Mouse (Mus musculus) neural tube, embryonic 11.5 days (tissue): ENCODE results near the gene Taar1. TPM values are rescaled to one million over a fixed set of nuclear protein-coding genes. Genes with fewer than 3 reads are reported as not detected.

ENCODE experiments used
- ATAC-seq: fragments of 200-750 bp; cut with Nextera tagmentation; 2 replicates; pipeline ENCODE4 v1.8.0; 2017; ENCODE audit warnings: moderate number of reproducible peaks, mild to moderate bottlenecking, moderate TSS enrichment, moderate library complexity; ENCODE audit not compliant: insufficient read depth, low FRiP score, low TSS enrichment
- DNase-seq: peaks from one replicate; pipeline ENCODE4 v3.0.0-alpha.2; 2015; ENCODE audit warnings: low spot score
- H3K27ac ChIP-seq: fragments of 300-500 bp; sonication (generic); 2 replicates; pipeline ENCODE4 v1.5.1; 2014; ENCODE audit warnings: low read depth, mild to moderate bottlenecking, low read length
- H3K27me3 ChIP-seq: fragments of 300-500 bp; sonication (generic); 2 replicates; pipeline ENCODE4 v1.6.1; 2014; ENCODE audit warnings: mild to moderate bottlenecking, low read length, mixed read lengths; ENCODE audit not compliant: control insufficient read depth, insufficient read depth
- H3K36me3 ChIP-seq: fragments of 300-500 bp; sonication (generic); 2 replicates; pipeline ENCODE4 v1.6.1; 2014; ENCODE audit warnings: mild to moderate bottlenecking, low read length, moderate library complexity, mixed read lengths; ENCODE audit not compliant: control insufficient read depth, insufficient read depth
- H3K4me1 ChIP-seq: fragments of 300-500 bp; sonication (generic); 2 replicates; pipeline ENCODE4 v1.6.1; 2014; ENCODE audit warnings: low read length, mixed read lengths; ENCODE audit not compliant: control insufficient read depth, insufficient read depth
- H3K4me2 ChIP-seq: fragments of 300-500 bp; sonication (generic); 2 replicates; pipeline ENCODE4 v1.6.1; 2014; ENCODE audit warnings: low read depth, mild to moderate bottlenecking, moderate library complexity
- H3K4me3 ChIP-seq: fragments of 300-500 bp; sonication (generic); 2 replicates; pipeline ENCODE4 v1.5.1; 2014; ENCODE audit warnings: low read depth, low read length
- H3K9ac ChIP-seq: fragments of 300-500 bp; sonication (generic); 2 replicates; pipeline ENCODE4 v1.6.1; 2014; ENCODE audit warnings: mild to moderate bottlenecking, low read length
- H3K9me3 ChIP-seq: fragments of 300-500 bp; sonication (generic); 2 replicates; pipeline ENCODE4 v1.6.1; 2016; ENCODE audit warnings: low read length; ENCODE audit not compliant: control insufficient read depth
- WGBS: fragments of 180-500 bp; shearing (Covaris S2); extraction: QIAGEN DNeasy Blood & Tissue Kit; methylation state at CpG from one replicate; pipeline ENCODE4 v1.1.7; 2014; 5-methylcytosine and 5-hydroxymethylcytosine counted together
- polyA plus RNA-seq: library from polyadenylated mRNA; unstranded; fragments of >200 nt; fragmentation: Nextera tagmentation; extraction: Ambion mirVana; gene quantifications from 2 replicates; pipeline ENCODE4 v1.2.1, GENCODE M21; 2014

Taar1 gene
- polyA plus RNA-seq, 1 experiment from 2014 or later = not detected

- DNase-seq (no peak), ATAC-seq (no peak)
- H3K36me3 ChIP-seq = no peaks in the 10 kb centered on the region
- no peaks in the 10 kb centered on the region for H3K4me1 ChIP-seq
- H3K9ac ChIP-seq = no peak overlapping the region
- H3K27me3 ChIP-seq = no peaks in the 10 kb centered on the region
- H3K4me3 ChIP-seq = no peak overlapping the region
- 82% methylated on average over 3 of the region's 3 CpGs for WGBS
- H3K9me3 ChIP-seq = no peaks in the 10 kb centered on the region
- no peak overlapping the region for H3K4me2 ChIP-seq
- no peak overlapping the region for H3K27ac ChIP-seq
These were observed 2.3 kb downstream of the Taar1 start for GRCm38 (mm10) chr10:23922468-23922867.

GRCm38 (mm10) chr10:23923941-23924340 lies 3.8 kb downstream of the Taar1 start:
- 84% methylated on average over 2 of the region's 2 CpGs for WGBS
- Histone ChIP-seq H3K4me1 (no peaks in the 10 kb centered on the region), H3K4me3 (no peak overlapping the region), H3K9me3 (no peaks in the 10 kb centered on the region), H3K36me3 (no peaks in the 10 kb centered on the region), H3K4me2 (no peak overlapping the region), H3K27me3 (no peaks in the 10 kb centered on the region), H3K9ac (no peak overlapping the region), H3K27ac (no peak overlapping the region)
- no peak for DNase-seq
- no peak for ATAC-seq

DNA sequence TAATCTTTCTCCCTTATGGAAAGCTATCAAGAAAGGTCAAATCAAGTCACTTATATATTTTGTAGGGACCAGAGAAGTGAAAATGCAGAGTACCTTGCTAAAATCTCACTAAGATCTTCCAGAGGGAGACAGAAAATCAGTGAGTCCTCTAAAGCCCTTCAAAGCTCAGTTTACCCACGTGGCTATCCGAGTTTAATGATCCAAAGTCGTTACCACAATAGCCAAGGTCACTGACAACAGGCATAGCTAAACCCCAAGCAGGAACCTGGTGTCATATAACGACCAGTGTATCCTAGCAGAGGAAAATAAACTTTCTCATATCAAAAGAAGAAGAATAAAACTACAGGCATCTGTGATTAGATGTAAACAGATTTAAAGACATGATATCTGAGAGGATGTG lies 17.5 kb downstream of the Taar1 start:
- 42% methylated on average over 4 of the region's 4 CpGs for WGBS
- no peaks in the 10 kb centered on the region for H3K9me3 ChIP-seq

DNA sequence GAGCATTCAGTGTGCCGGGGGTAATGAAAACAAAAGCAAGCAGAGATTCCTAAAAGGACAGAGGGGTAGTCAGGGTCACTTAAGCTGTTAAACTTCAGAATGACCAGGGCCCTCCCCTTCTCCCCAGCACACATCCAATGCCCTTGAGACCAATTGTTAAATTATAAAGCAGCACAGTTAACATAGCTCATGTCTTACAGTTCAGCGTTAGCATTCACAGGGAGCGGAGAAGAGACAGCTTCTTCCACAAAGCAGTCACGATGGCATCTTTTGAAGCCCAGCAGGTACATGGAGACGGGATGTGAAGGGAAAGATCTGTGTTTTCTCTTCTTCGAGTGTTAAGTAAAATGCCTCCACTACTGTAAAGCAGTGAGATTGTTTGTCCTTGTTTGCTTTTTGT lies 18.2 kb downstream of the Taar1 start, which contains the start of gene Taar2:
TSS of gene Taar2 (plus strand) at position 261 of the 400 bp plus-strand sequence.
- Histone ChIP-seq H3K9me3 (no peaks in the 10 kb centered on the region), H3K4me1 (no peaks in the 10 kb centered on the region), H3K4me2 (no peak within 1 kb of the TSS; the same call in 1 of the 2 replicates), H3K36me3 (no peaks in the 10 kb centered on the region), H3K27me3 (no peaks in the 10 kb centered on the region), H3K27ac (no peak within 1 kb of the TSS), H3K4me3 (no peak within 1 kb of the TSS), H3K9ac (no peak within 1 kb of the TSS)
- no peak for DNase-seq
- ATAC-seq = no peak
- 43% methylated on average over 6 of the region's 6 CpGs for WGBS

More for the DNA sequence above, 17.5 kb downstream of the Taar1 start:
- Histone ChIP-seq H3K36me3 (no peaks in the 10 kb centered on the region), H3K4me2 (no peak overlapping the region), H3K9ac (no peak overlapping the region), H3K4me1 (no peaks in the 10 kb centered on the region), H3K27ac (no peak overlapping the region), H3K27me3 (no peaks in the 10 kb centered on the region), H3K4me3 (no peak overlapping the region)
- ATAC-seq (no peak), DNase-seq (no peak)

GRCm38 (mm10) chr10:23942465-23942864 lies 22.3 kb downstream of the Taar1 start:
- Histone ChIP-seq H3K4me1 (no peaks in the 10 kb centered on the region), H3K9me3 (no peaks in the 10 kb centered on the region), H3K4me2 (no peak overlapping the region), H3K36me3 (no peaks in the 10 kb centered on the region), H3K27me3 (no peaks in the 10 kb centered on the region), H3K9ac (no peak overlapping the region), H3K4me3 (no peak overlapping the region), H3K27ac (no peak overlapping the region)
- ATAC-seq (no peak), DNase-seq (no peak)
- 72% methylated on average over 5 of the region's 5 CpGs for WGBS

DNA sequence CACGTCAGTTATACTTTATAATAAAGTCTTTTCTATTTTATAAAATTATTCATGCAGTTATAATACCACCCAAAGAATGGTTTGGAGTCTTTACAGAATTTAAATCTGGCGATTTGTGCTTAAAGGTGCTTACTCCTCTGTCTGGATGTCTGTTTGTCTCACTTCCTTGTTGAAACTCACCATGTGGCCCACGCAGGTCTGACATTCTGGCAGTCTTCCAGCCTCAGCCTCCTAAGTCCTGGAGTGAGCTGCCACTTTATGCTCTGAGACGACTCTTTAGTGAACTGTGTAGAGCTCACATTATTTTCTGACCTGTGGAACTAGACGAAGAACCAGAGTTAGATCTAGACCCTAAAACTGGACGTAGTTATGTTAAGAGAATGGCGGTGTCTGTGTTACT lies 27.9 kb downstream of the Taar1 start:
- no peak for ATAC-seq
- Histone ChIP-seq H3K4me3 (no peak overlapping the region), H3K4me1 (no peaks in the 10 kb centered on the region), H3K4me2 (no peak overlapping the region), H3K27ac (no peak overlapping the region), H3K9ac (no peak overlapping the region), H3K36me3 (no peaks in the 10 kb centered on the region), H3K9me3 (no peaks in the 10 kb centered on the region), H3K27me3 (no peaks in the 10 kb centered on the region)
- no peak for DNase-seq
- 81% methylated on average over 7 of the region's 7 CpGs for WGBS

- H3K4me3 ChIP-seq = no peak within 1 kb of the TSS
- H3K9me3 ChIP-seq = no peaks in the 10 kb centered on the region
- DNase-seq = no peak
- WGBS = 89% methylated on average over 16 of the region's 16 CpGs
- H3K9ac ChIP-seq = no peak within 1 kb of the TSS
- no peak within 1 kb of the TSS for H3K27ac ChIP-seq
- H3K4me2 ChIP-seq = no peak within 1 kb of the TSS
- H3K36me3 ChIP-seq = no peaks in the 10 kb centered on the region
- H3K4me1 ChIP-seq = no peaks in the 10 kb centered on the region
- no peaks in the 10 kb centered on the region for H3K27me3 ChIP-seq
- no peak for ATAC-seq
These were observed 29.4 kb downstream of the Taar1 start, which contains the start of gene Taar3 for GRCm38 (mm10) chr10:23949508-23950005. Gene Taar3, plus strand, starts transcription at chr10:23949558.

- no peak overlapping the region for H3K4me2 ChIP-seq
- H3K27ac ChIP-seq = no peak overlapping the region
- no peak overlapping the region for H3K4me3 ChIP-seq
- H3K9me3 ChIP-seq = no peaks in the 10 kb centered on the region
- ATAC-seq (no peak), DNase-seq (no peak)
- 85% methylated on average over 6 of the region's 6 CpGs for WGBS
- no peaks in the 10 kb centered on the region for H3K36me3 ChIP-seq
- H3K9ac ChIP-seq = no peak overlapping the region
- no peaks in the 10 kb centered on the region for H3K4me1 ChIP-seq
- no peaks in the 10 kb centered on the region for H3K27me3 ChIP-seq
These were observed 31.6 kb downstream of the Taar1 start for GRCm38 (mm10) chr10:23951714-23952113.

- H3K4me3 ChIP-seq = no peak overlapping the region
- no peaks in the 10 kb centered on the region for H3K27me3 ChIP-seq
- no peaks in the 10 kb centered on the region for H3K36me3 ChIP-seq
- H3K4me2 ChIP-seq = no peak overlapping the region
- no peak for DNase-seq
- no peak overlapping the region for H3K9ac ChIP-seq
- 77% methylated on average over 3 of the region's 3 CpGs for WGBS
- no peaks in the 10 kb centered on the region for H3K9me3 ChIP-seq
- no peaks in the 10 kb centered on the region for H3K4me1 ChIP-seq
- no peak for ATAC-seq
- H3K27ac ChIP-seq = no peak overlapping the region
These were observed 38.9 kb downstream of the Taar1 start for GRCm38 (mm10) chr10:23959071-23959470.
